Mouse (Mus musculus) bone marrow, adult 2 months (tissue): ENCODE results near the gene Ercc8. TPM values are rescaled to one million over a fixed set of nuclear protein-coding genes. Genes with fewer than 3 reads are reported as not detected.

Experiments
- H3K27ac ChIP-seq: fragments of 200-500 bp; 2 replicates; pipeline ENCODE4 v1.5.1; 2012; ENCODE audit warnings: low read depth, mild to moderate bottlenecking, control low read depth, inconsistent platforms, low read length; ENCODE audit not compliant: control insufficient read depth, poor library complexity, insufficient read depth
- H3K4me1 ChIP-seq: fragments of 200-500 bp; 2 replicates; pipeline ENCODE4 v1.6.1; 2011; ENCODE audit warnings: low read length; ENCODE audit not compliant: control insufficient read depth, insufficient read depth
- H3K4me3 ChIP-seq: fragments of 200-500 bp; replicated peaks from 2 replicates; pipeline ENCODE3; 2011; ENCODE audit warnings: mild to moderate bottlenecking, low read depth, low read length, control low read depth; ENCODE audit not compliant: control insufficient read depth
- CTCF ChIP-seq: fragments of 200-500 bp; IDR thresholded peaks from 2 replicates; pipeline ENCODE4 v1.5.1; 2011; ENCODE audit warnings: low read length, control low read depth; ENCODE audit not compliant: control insufficient read depth, insufficient read depth
- POLR2A ChIP-seq: fragments of 200-500 bp; IDR thresholded peaks from 2 replicates; pipeline ENCODE4 v1.6.1; 2011; ENCODE audit warnings: low read depth, mild to moderate bottlenecking, control low read depth, low read length, borderline replicate concordance; ENCODE audit not compliant: control insufficient read depth
- WGBS: fragments of 180-500 bp; shearing (Covaris S2); methylation state at CpG from one replicate; pipeline ENCODE4 v1.1.7; 2018; 5-methylcytosine and 5-hydroxymethylcytosine counted together
- polyA plus RNA-seq: library from polyadenylated mRNA; stranded (reverse); fragments of >200 nt; gene quantifications from 2 replicates; pipeline ENCODE4 v1.2.4, GENCODE M21; 2011; ENCODE audit warnings: low replicate concordance; ENCODE audit not compliant: missing spikeins, insufficient read depth, insufficient read length

Gene Ercc8
- polyA plus RNA-seq, 1 experiment = 2.9 TPM

GRCm38 (mm10) chr13:108219773-108220172 lies 61.2 kb downstream of the Ercc8 start:
- Histone ChIP-seq H3K4me3 (no peak overlapping the region), H3K4me1 (no peaks in the 10 kb centered on the region), H3K27ac (no peak overlapping the region)
- TF ChIP-seq POLR2A (no peak), CTCF (no peak)
- 81% methylated on average over 7 of the region's 7 CpGs for whole genome bisulfite sequencing

GRCm38 (mm10) chr13:108229191-108229590 lies 70.7 kb downstream of the Ercc8 start:
- no peak overlapping the region for H3K27ac ChIP-seq
- peaks cover 2% of the 10 kb centered on the region; the same call in 1 of the 2 replicates for H3K4me1 ChIP-seq
- TF ChIP-seq CTCF (no peak), POLR2A (no peak)
- H3K4me3 ChIP-seq = no peak overlapping the region
- 67% methylated on average over 3 of the region's 3 CpGs for WGBS

- no peak overlapping the region for H3K27ac ChIP-seq
- WGBS = 72% methylated on average over 6 of the region's 6 CpGs
Observed at GRCm38 (mm10) chr13:108229634-108230330, 71.3 kb downstream of the Ercc8 start.

GRCm38 (mm10) chr13:108240012-108240411 lies 81.5 kb downstream of the Ercc8 start:
- TF ChIP-seq CTCF = no peak
- no peak for TF ChIP-seq POLR2A
- no peak overlapping the region for H3K4me3 ChIP-seq
- no peak overlapping the region for H3K27ac ChIP-seq
- H3K4me1 ChIP-seq = no peaks in the 10 kb centered on the region
- WGBS = 12% methylated on average over 4 of the region's 4 CpGs

More at GRCm38 (mm10) chr13:108229634-108230330, 71.3 kb downstream of the Ercc8 start:
- TF ChIP-seq POLR2A (no peak), CTCF (no peak)
- Histone ChIP-seq H3K4me3 (no peak overlapping the region), H3K4me1 (peaks cover 2% of the 10 kb centered on the region; the same call in 1 of the 2 replicates)

- TF ChIP-seq POLR2A (no peak), CTCF (no peak)
- WGBS = 47% methylated on average over 5 of the region's 5 CpGs
- no peaks in the 10 kb centered on the region for H3K4me1 ChIP-seq
Observed at GRCm38 (mm10) chr13:108241715-108242114, 83.2 kb downstream of the Ercc8 start.

More at GRCm38 (mm10) chr13:108241715-108242114, 83.2 kb downstream of the Ercc8 start:
- Histone ChIP-seq H3K27ac (no peak overlapping the region), H3K4me3 (no peak overlapping the region)

Other genes with a start within 250 kb of the Ercc8 start
- gene Smim15, start 114.3 kb upstream of the Ercc8 start, polyA plus RNA-seq = 16.6 and 33.5 TPM in 2 replicates
- gene Ndufaf2, start 108 bp upstream of the Ercc8 start, polyA plus RNA-seq = 15.9 and 20.7 TPM in 2 replicates
- gene Elovl7, start 55.7 kb downstream of the Ercc8 start, polyA plus RNA-seq = 1.5 and 4.3 TPM in 2 replicates
- 20.8 and 21.2 TPM in 2 replicates for gene Depdc1b, start 157.6 kb downstream of the Ercc8 start, polyA plus RNA-seq